Mouse (Mus musculus) limb, embryonic 11.5 days (tissue): Measurements from ENCODE around the gene Iqgap2. TPM values are rescaled to one million over a fixed set of nuclear protein-coding genes. Genes with fewer than 3 reads are reported as not detected.

Source experiments
- ATAC-seq: fragments of 200-750 bp; cut with Nextera tagmentation; 2 replicates; pipeline ENCODE4 v1.8.0; 2017; ENCODE audit warnings: low read depth; ENCODE audit not compliant: insufficient number of reproducible peaks, low FRiP score, low TSS enrichment
- DNase-seq: peaks from one replicate; pipeline ENCODE4 v3.0.0-alpha.2; 2015; ENCODE audit warnings: low spot score
- H3K27ac ChIP-seq: fragments of 300-500 bp; sonication (generic); replicated peaks from 2 replicates; pipeline ENCODE4 v1.5.1; 2014; ENCODE audit warnings: low read depth, mild to moderate bottlenecking, low read length
- H3K27me3 ChIP-seq: fragments of 300-500 bp; sonication (generic); 2 replicates; pipeline ENCODE4 v1.6.1; 2014; ENCODE audit warnings: mild to moderate bottlenecking, low read length, mixed read lengths; ENCODE audit not compliant: control insufficient read depth, insufficient read depth
- H3K36me3 ChIP-seq: fragments of 300-500 bp; sonication (generic); 2 replicates; pipeline ENCODE4 v1.6.1; 2014; ENCODE audit warnings: mild to moderate bottlenecking, low read length, moderate library complexity, mixed read lengths; ENCODE audit not compliant: control insufficient read depth, insufficient read depth
- H3K4me1 ChIP-seq: fragments of 300-500 bp; sonication (generic); 2 replicates; pipeline ENCODE4 v1.6.1; 2014; ENCODE audit warnings: low read length, mixed read lengths; ENCODE audit not compliant: control insufficient read depth, insufficient read depth
- H3K4me2 ChIP-seq: fragments of 300-500 bp; sonication (generic); 2 replicates; pipeline ENCODE4 v1.6.1; 2014; ENCODE audit warnings: low read depth, mild to moderate bottlenecking, moderate library complexity; ENCODE audit not compliant: severe bottlenecking
- H3K4me3 ChIP-seq: fragments of 300-500 bp; sonication (generic); 2 replicates; pipeline ENCODE4 v1.5.1; 2014; ENCODE audit warnings: low read depth, low read length
- H3K9ac ChIP-seq: fragments of 300-500 bp; sonication (generic); 2 replicates; pipeline ENCODE4 v1.6.1; 2014; ENCODE audit warnings: mild to moderate bottlenecking, low read length
- H3K9me3 ChIP-seq: fragments of 300-500 bp; sonication (generic); 2 replicates; pipeline ENCODE4 v1.6.1; 2016; ENCODE audit warnings: low read length; ENCODE audit not compliant: control insufficient read depth
- WGBS: fragments of 180-500 bp; shearing (Covaris S2); extraction: QIAGEN DNeasy Blood & Tissue Kit; methylation state at CpG from one replicate; pipeline ENCODE4 v1.1.7; 2014; 5-methylcytosine and 5-hydroxymethylcytosine counted together
- polyA plus RNA-seq: library from polyadenylated mRNA; unstranded; fragments of >200 nt; fragmentation: Nextera tagmentation; extraction: Ambion mirVana; gene quantifications from 2 replicates; pipeline ENCODE4 v1.2.1, GENCODE M21; 2014

Gene Iqgap2
- polyA plus RNA-seq = 15.0 and 15.3 TPM in 2 replicates

- Histone ChIP-seq H3K4me2 (peak within 1 kb of the TSS; percentile 96), H3K27me3 (no peaks in the 10 kb centered on the region)
- ATAC-seq = peak; percentile 63
Measured at GRCm38 (mm10) chr13:95891491-95891925, at the start of gene Iqgap2. Iqgap2 (minus strand) TSS chr13:95891922.

GRCm38 (mm10) chr13:95940811-95941210, 49.1 kb upstream of the Iqgap2 start:
- 72% methylated on average over 5 of the region's 5 CpGs for WGBS
- Histone ChIP-seq H3K27me3 (no peaks in the 10 kb centered on the region), H3K4me1 (no peaks in the 10 kb centered on the region), H3K36me3 (no peaks in the 10 kb centered on the region), H3K9me3 (no peaks in the 10 kb centered on the region), H3K9ac (no peak overlapping the region), H3K4me3 (no peak overlapping the region), H3K4me2 (no peak overlapping the region), H3K27ac (no peak overlapping the region)
- ATAC-seq (no peak), DNase-seq (no peak)

More at GRCm38 (mm10) chr13:95891491-95891925, at the start of gene Iqgap2:
- Histone ChIP-seq H3K4me3 (peak within 1 kb of the TSS; percentile 77), H3K9me3 (no peaks in the 10 kb centered on the region), H3K27ac (peak within 1 kb of the TSS; percentile 59; the same call in 1 of the 2 replicates), H3K9ac (peak within 1 kb of the TSS; percentile 90), H3K36me3 (no peaks in the 10 kb centered on the region), H3K4me1 (peaks cover 13% of the 10 kb centered on the region)
- DNase-seq = no peak
- WGBS = under 1% methylated on average over 48 of the region's 48 CpGs

GRCm38 (mm10) chr13:95924201-95924621, 32.5 kb upstream of the Iqgap2 start:
- Histone ChIP-seq H3K27me3 (no peaks in the 10 kb centered on the region), H3K4me2 (no peak overlapping the region), H3K27ac (no peak overlapping the region), H3K4me3 (no peak overlapping the region), H3K36me3 (no peaks in the 10 kb centered on the region), H3K9me3 (peaks cover 3% of the 10 kb centered on the region; the same call in 1 of the 2 replicates), H3K4me1 (no peaks in the 10 kb centered on the region), H3K9ac (no peak overlapping the region)
- DNase-seq = no peak
- ATAC-seq = no peak
- WGBS = 79% methylated on average over 2 of the region's 2 CpGs

GRCm38 (mm10) chr13:95922626-95923025, 30.9 kb upstream of the Iqgap2 start:
- peaks cover 3% of the 10 kb centered on the region; the same call in 1 of the 2 replicates for H3K9me3 ChIP-seq

GRCm38 (mm10) chr13:95918624-95919284, 27.0 kb upstream of the Iqgap2 start:
- H3K27ac ChIP-seq = no peak overlapping the region
- ATAC-seq (no peak), DNase-seq (no peak)
- 94% methylated on average over 9 of the region's 9 CpGs for WGBS
- H3K9me3 ChIP-seq = peaks cover 3% of the 10 kb centered on the region; the same call in 1 of the 2 replicates
- no peak overlapping the region for H3K4me3 ChIP-seq
- no peaks in the 10 kb centered on the region for H3K36me3 ChIP-seq
- no peak overlapping the region for H3K4me2 ChIP-seq
- H3K27me3 ChIP-seq = no peaks in the 10 kb centered on the region
- no peaks in the 10 kb centered on the region for H3K4me1 ChIP-seq
- no peak overlapping the region for H3K9ac ChIP-seq

More at GRCm38 (mm10) chr13:95922626-95923025, 30.9 kb upstream of the Iqgap2 start:
- WGBS = 83% methylated on average over 4 of the region's 4 CpGs
- no peak for DNase-seq
- H3K9ac ChIP-seq = no peak overlapping the region
- no peak overlapping the region for H3K27ac ChIP-seq
- H3K4me2 ChIP-seq = no peak overlapping the region
- H3K4me1 ChIP-seq = no peaks in the 10 kb centered on the region
- no peak for ATAC-seq
- no peaks in the 10 kb centered on the region for H3K36me3 ChIP-seq
- H3K27me3 ChIP-seq = no peaks in the 10 kb centered on the region
- no peak overlapping the region for H3K4me3 ChIP-seq

GRCm38 (mm10) chr13:95913046-95913406, 21.3 kb upstream of the Iqgap2 start:
- no peak for DNase-seq
- no peaks in the 10 kb centered on the region for H3K4me1 ChIP-seq
- H3K4me2 ChIP-seq = no peak overlapping the region
- no peak overlapping the region for H3K4me3 ChIP-seq
- H3K9me3 ChIP-seq = no peaks in the 10 kb centered on the region
- no peak for ATAC-seq
- no peak overlapping the region for H3K9ac ChIP-seq
- WGBS = 78% methylated on average over 2 of the region's 2 CpGs
- H3K27ac ChIP-seq = no peak overlapping the region
- H3K27me3 ChIP-seq = no peaks in the 10 kb centered on the region
- H3K36me3 ChIP-seq = no peaks in the 10 kb centered on the region

- H3K4me1 ChIP-seq = no peaks in the 10 kb centered on the region
- ATAC-seq = no peak
- 86% methylated on average over 11 of the region's 11 CpGs for WGBS
Measured at GRCm38 (mm10) chr13:95912157-95913045, 20.7 kb upstream of the Iqgap2 start.

GRCm38 (mm10) chr13:95910270-95910669, 18.5 kb upstream of the Iqgap2 start:
- no peaks in the 10 kb centered on the region for H3K9me3 ChIP-seq
- H3K36me3 ChIP-seq = no peaks in the 10 kb centered on the region
- H3K9ac ChIP-seq = no peak overlapping the region
- H3K4me2 ChIP-seq = no peak overlapping the region
- 78% methylated on average over 9 of the region's 9 CpGs for WGBS
- ATAC-seq (no peak), DNase-seq (no peak)
- no peak overlapping the region for H3K4me3 ChIP-seq
- no peaks in the 10 kb centered on the region for H3K27me3 ChIP-seq
- H3K27ac ChIP-seq = no peak overlapping the region
- no peaks in the 10 kb centered on the region for H3K4me1 ChIP-seq

More at GRCm38 (mm10) chr13:95912157-95913045, 20.7 kb upstream of the Iqgap2 start:
- H3K4me3 ChIP-seq = no peak overlapping the region
- no peaks in the 10 kb centered on the region for H3K27me3 ChIP-seq
- DNase-seq = no peak
- no peak overlapping the region for H3K9ac ChIP-seq
- H3K9me3 ChIP-seq = no peaks in the 10 kb centered on the region
- no peak overlapping the region for H3K27ac ChIP-seq
- no peaks in the 10 kb centered on the region for H3K36me3 ChIP-seq
- H3K4me2 ChIP-seq = no peak overlapping the region
